Mouse (Mus musculus) embryonic stem cell, embryonic (primary cell): ENCODE results near the gene Dnah7c.

Experiments used
- CTCF ChIA-PET, 4 experiments: fragments of 300-600 bp in 2 of 4; fragments of 350-600 bp in 2 of 4; sonication (Branson Sonifier 250); formaldehyde crosslinking; loops; one replicate each; lab custom pipeline; 2022; ENCODE audit warnings: inconsistent platforms in 2 of 4; lab: Charles Lee
- POLR2A ChIA-PET, 4 experiments: fragments of 300-600 bp in 2 of 4; fragments of 350-600 bp in 2 of 4; sonication (Branson Sonifier 250); formaldehyde crosslinking; loops; one replicate each; lab custom pipeline; 2022; ENCODE audit warnings: antibody characterized with exemption in 4 of 4, inconsistent platforms in 1 of 4; lab: Charles Lee

The Dnah7c gene

DNA sequence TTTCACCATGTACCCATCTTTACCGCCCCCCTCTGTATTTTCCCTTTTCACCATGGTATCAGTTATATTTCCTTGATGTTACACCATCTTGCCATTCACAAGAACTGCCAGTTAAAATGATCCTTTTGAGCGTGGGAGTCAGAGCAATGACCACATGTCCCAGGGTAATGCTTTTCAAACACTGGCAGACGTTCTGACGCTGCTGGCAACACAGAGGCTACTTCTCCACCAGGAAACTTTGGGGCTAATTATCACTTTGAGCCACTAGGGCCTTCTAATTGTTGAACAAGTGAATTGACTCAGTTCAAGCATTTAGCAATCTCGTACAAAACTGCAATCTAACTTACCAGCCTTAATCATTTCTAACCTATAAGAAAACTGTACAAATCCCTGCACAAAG lies 419.8 kb downstream of the Dnah7c start:
- ChIA-PET POLR2A (interaction anchor here in 2 of 4 experiments (1.7 to 1.8 kb wide), 2 partner anchors 8 to 9 kb away, joined by 4 to 8 read pairs; no protein-coding TSS in a partner anchor), CTCF (no interaction called here)

DNA sequence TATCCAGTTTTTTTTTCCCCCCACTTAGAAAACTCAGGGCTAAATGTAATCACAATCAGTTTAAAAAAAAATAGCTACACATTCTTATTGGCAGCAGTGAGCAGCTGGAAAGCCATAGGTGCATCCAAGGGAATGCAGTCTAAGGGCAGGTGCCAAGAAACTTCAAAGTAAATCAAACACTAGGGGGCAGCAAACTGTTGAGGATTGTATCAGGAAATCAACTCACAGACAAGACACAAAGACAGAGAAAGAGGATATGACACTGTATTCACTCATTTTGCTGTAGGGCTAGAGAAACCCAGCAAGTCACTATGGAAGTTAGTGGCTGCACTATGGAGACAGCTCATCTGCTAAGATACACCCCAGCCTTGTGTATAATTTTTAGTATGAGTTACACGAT lies 424.4 kb downstream of the Dnah7c start:
- CTCF ChIA-PET, result interaction anchor here in 3 of 4 experiments (0.5 to 1.7 kb wide), 5 partner anchors 64 to 121 kb away, joined by 3 to 6 read pairs (median 4); no protein-coding TSS in a partner anchor
- POLR2A ChIA-PET, result interaction anchor here in 1 of 4 experiments (0.7 to 1.1 kb wide), 3 partner anchors 13 to 68 kb away, joined by 3 read pairs; no protein-coding TSS in a partner anchor

DNA sequence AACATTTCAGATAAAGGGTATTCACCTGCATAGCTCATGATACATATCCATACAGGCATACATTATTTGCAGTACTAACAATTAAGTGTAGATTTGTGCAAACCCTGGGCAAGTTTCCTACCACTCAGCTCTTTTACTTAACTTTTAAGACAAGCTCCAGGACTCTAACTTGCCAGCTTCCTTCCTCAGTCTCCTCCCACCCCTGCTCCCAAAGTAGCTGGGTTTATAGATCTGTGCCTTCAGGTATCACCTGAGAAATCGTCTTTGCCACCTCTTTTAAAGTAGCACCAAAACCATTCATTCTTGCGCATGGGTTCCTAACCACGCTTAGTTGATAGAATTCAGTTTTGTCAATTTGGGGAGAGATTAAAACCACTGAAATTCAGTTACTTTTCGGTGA lies 426.2 kb downstream of the Dnah7c start:
- CTCF ChIA-PET, result interaction anchor here in 1 of 4 experiments (1.6 kb wide), 1 partner anchor 62 kb away, joined by 5 read pairs; no protein-coding TSS in a partner anchor

DNA sequence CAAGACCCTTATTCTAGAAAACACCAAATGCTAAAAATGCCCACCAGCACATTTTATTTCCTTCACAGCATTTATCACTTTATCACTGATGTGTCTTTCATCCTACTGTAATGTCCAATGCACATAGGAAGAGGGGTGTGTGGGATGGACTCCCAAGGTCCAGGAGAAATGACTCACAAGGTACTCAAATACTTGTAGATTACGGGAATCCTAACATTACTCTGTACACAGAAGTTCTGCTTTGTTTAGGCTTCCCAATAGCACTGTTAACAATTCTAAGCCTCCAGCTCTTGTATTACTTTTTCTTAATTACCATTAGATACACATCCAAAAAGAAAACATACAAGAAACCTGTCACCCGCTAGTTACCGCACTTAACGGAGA lies 426.8 kb downstream of the Dnah7c start:
- POLR2A ChIA-PET, result interaction anchor here (0.6 to 2.9 kb wide), 15 partner anchors 8 to 454 kb away, joined by 3 to 15 read pairs (median 4); no protein-coding TSS in a partner anchor
- CTCF ChIA-PET, result interaction anchor here in 1 of 4 experiments (0.5 kb wide), 1 partner anchor 594 kb away, joined by 3 read pairs; no protein-coding TSS in a partner anchor

More for the DNA sequence above, 426.2 kb downstream of the Dnah7c start:
- POLR2A ChIA-PET, result interaction anchor here in 1 of 4 experiments (0.7 to 2.9 kb wide), 3 partner anchors 10 to 67 kb away, joined by 3 to 15 read pairs (median 9); no protein-coding TSS in a partner anchor

DNA sequence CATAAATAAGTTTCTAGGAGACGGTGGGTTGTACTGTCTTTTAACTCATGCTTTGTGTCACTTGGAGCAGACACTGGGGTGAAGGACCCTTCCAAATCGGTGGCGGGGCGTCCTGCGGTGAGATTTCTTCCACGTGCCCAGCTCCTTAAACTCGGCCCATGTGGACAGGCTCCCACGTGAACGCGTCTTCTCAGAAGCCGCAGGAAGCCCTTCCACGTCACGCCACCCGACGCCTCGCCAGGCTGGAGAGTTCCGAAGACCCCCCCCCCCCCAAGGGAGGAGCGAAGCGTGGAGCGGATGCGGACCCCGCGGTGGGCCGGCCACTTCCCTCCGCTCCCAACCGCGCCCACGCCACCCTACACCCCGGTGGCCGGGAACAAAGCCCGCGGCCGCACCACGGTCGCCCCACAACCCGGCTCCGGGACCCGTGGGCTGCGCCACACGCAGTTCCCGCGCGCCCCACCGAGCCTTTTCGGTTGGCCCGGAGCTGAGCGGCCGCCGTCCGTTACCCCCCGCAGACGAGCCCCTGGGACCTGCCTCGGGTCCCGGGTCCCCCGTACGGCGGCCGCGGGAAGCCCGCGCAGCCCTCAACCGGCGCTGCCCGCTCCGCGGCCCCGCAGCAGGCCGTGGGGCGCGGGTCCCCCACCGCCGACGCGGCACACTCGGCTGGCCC lies 427.3 kb downstream of the Dnah7c start:
- ChIA-PET CTCF (interaction anchor here in 2 of 4 experiments (0.5 to 0.6 kb wide), 2 partner anchors 316 to 593 kb away, joined by 3 read pairs; no protein-coding TSS in a partner anchor), POLR2A (interaction anchor here (0.6 to 2.9 kb wide), 19 partner anchors 8 to 454 kb away, joined by 3 to 15 read pairs (median 4); no protein-coding TSS in a partner anchor)

DNA sequence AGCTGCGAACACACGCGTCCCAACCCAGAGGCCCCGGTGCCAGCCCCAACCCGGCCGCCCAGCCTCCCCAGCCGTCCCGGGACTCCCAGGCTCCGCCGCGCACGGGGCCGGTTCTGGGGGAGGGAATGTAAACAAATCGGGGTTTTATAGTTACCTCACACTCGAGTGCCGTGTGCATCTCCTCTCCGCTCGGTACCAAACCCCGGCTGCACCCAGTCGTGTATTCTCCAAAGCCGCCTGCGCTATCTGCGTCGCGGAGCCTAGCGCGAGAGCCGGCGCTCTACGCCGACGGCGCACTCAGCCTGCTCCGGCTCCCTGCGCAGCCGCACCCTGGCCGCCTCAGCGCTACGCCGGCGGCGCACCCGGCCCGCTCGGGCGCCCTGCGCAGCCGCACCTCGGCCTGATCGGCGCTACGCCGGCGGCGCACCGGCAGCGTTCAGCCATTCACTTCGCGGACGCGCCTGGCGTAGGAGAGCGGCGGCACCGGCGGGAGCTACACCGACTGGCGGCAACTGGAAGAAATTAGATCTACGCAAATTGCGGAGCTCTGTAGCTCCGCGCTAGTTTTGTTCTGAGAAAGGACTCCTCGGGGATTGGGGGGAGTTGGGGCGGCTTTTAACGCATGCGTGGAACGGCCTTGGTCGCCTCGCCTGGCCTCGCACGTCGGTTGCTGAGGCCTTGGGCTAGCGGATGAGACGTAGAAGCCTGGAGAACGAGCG lies 428.1 kb downstream of the Dnah7c start:
- POLR2A ChIA-PET, result interaction anchor here (0.7 to 2.9 kb wide), 20 partner anchors 9 to 593 kb away, joined by 3 to 15 read pairs (median 5); no protein-coding TSS in a partner anchor
- CTCF ChIA-PET, result interaction anchor here in 1 of 4 experiments (0.6 kb wide), 1 partner anchor 315 kb away, joined by 3 read pairs; no protein-coding TSS in a partner anchor

DNA sequence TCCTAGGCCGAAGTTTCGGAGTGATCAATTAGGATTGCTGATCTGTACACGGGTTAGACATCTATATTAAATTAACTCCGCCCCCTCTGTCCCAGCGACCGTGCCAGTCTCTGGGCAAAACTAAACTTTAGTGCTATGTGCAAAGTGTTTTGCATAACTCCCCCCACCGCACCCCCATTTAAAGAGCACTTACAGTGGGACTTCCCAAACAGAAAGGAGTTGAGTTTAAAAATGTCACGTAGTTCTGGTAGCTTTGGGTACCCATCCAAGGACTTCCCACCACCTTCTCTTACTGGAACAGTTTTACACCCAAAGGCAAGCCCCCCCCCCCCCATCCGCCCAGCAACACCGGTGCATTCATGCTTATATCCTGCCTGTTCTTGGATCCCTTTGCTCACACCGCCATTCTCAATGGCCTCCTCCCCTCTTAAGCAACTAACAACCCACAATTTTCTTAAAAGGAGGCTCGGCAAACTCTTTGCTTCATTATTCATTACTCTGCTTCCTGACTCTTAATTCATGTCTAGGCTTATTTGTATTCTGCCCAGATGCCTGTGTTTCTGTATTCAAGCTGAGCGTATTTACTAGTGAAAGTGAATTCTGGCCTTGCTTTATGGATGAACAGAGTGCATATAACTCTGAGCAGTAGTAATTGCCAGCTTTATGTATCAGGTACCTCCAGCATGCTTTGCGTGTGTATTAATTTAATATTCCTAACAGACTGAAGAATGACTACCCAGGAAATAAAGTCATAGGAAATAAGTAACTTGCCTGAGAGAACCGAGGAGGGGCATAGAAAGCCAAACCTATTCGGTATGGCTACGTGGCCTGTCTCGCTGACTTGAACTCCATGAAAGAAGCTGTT lies 428.9 kb downstream of the Dnah7c start:
- ChIA-PET POLR2A (interaction anchor here (0.7 to 2.9 kb wide), 17 partner anchors 9 to 592 kb away, joined by 3 to 15 read pairs (median 5); no protein-coding TSS in a partner anchor), CTCF (no interaction called here)

DNA sequence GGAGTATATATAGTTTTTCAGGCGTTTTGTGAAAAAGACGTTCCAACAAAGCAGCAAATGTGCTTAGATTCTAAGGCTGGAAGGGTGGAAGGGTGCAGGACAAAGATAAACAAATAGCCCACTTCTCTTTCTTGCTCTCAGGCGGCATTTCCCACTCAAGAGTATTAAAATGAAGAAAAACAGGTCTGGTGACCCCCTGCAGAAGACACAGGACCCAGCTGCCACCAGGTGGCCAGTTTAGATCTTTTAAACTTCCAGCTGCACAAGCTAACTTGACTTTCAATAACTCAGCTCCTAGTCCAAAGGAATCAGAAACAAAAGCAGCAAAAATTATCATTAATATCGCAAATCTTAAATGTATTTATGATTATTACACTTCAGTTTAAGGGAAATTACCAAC lies 431.1 kb downstream of the Dnah7c start:
- CTCF ChIA-PET, result interaction anchor here in 1 of 4 experiments (0.6 kb wide), 1 partner anchor 788 kb away, joined by 6 read pairs; no protein-coding TSS in a partner anchor
- POLR2A ChIA-PET, result no interaction called here
